Mouse (Mus musculus) large intestine, adult 2 months (tissue): ENCODE data around the gene Ccdc51. TPM values are rescaled to one million over a fixed set of nuclear protein-coding genes. Genes with fewer than 3 reads are reported as not detected.

Experiments
- DNase-seq: peaks from one replicate; pipeline ENCODE4 v3.0.0-alpha.2; 2012; ENCODE audit warnings: low read depth, low spot score
- WGBS: fragments of 180-500 bp; shearing (Covaris S2); methylation state at CpG from one replicate; pipeline ENCODE4 v1.1.7; 2018; 5-methylcytosine and 5-hydroxymethylcytosine counted together
- polyA plus RNA-seq: library from polyadenylated mRNA; depleted of rRNA; stranded (reverse); fragments of >200 nt; gene quantifications from 2 replicates; pipeline ENCODE4 v1.2.3, GENCODE M21; 2012

Gene Ccdc51
- polyA plus RNA-seq, 1 experiment, result 11.3 TPM

- 3% methylated on average over 21 of the region's 21 CpGs for WGBS
- no peak for DNase-seq
These were observed 12.4 kb downstream of the Ccdc51 start for GRCm38 (mm10) chr9:109094553-109095136.

GRCm38 (mm10) chr9:109095137-109095982 lies 13.1 kb downstream of the Ccdc51 start, which contains the start of gene Plxnb1:
Plxnb1 (plus strand) TSS chr9:109095389.
- WGBS, result 2% methylated on average over 98 of the region's 102 CpGs
- no peak for DNase-seq

GRCm38 (mm10) chr9:109096251-109096661 lies 14.0 kb downstream of the Ccdc51 start:
- DNase-seq, result no peak
- 35% methylated on average over 9 of the region's 9 CpGs for WGBS

- WGBS, result 50% methylated on average over 6 of the region's 6 CpGs
These were observed 14.6 kb downstream of the Ccdc51 start for GRCm38 (mm10) chr9:109096856-109097255.

GRCm38 (mm10) chr9:109097291-109097690 lies 15.0 kb downstream of the Ccdc51 start:
- no peak for DNase-seq
- WGBS, result 35% methylated on average over 6 of the region's 6 CpGs

More at GRCm38 (mm10) chr9:109096856-109097255, 14.6 kb downstream of the Ccdc51 start:
- no peak for DNase-seq

GRCm38 (mm10) chr9:109097831-109098230 lies 15.5 kb downstream of the Ccdc51 start:
- 64% methylated on average over 5 of the region's 5 CpGs for WGBS
- DNase-seq, result no peak

- DNase-seq, result no peak
- WGBS, result 84% methylated on average over 8 of the region's 8 CpGs
These were observed 16.1 kb downstream of the Ccdc51 start for GRCm38 (mm10) chr9:109098366-109098765.

- DNase-seq, result no peak
- WGBS, result 48% methylated on average over 6 of the region's 6 CpGs
These were observed 16.7 kb downstream of the Ccdc51 start for GRCm38 (mm10) chr9:109098969-109099368.

GRCm38 (mm10) chr9:109100307-109100928 lies 18.1 kb downstream of the Ccdc51 start:
- WGBS, result 88% methylated on average over 20 of the region's 20 CpGs
- no peak for DNase-seq

GRCm38 (mm10) chr9:109101933-109102445 lies 19.7 kb downstream of the Ccdc51 start:
- 93% methylated on average over 5 of the region's 5 CpGs for WGBS
- no peak for DNase-seq

GRCm38 (mm10) chr9:109102541-109102940 lies 20.2 kb downstream of the Ccdc51 start:
- 82% methylated on average over 3 of the region's 3 CpGs for WGBS
- no peak for DNase-seq

GRCm38 (mm10) chr9:109103250-109103649 lies 21.0 kb downstream of the Ccdc51 start:
- no peak for DNase-seq
- WGBS, result 66% methylated on average over 7 of the region's 7 CpGs

GRCm38 (mm10) chr9:109104083-109104482 lies 21.8 kb downstream of the Ccdc51 start:
- no peak for DNase-seq
- WGBS, result 87% methylated on average over 9 of the region's 9 CpGs

GRCm38 (mm10) chr9:109105011-109105410 lies 22.7 kb downstream of the Ccdc51 start:
- no peak for DNase-seq
- WGBS, result 73% methylated on average over 12 of the region's 12 CpGs

- 79% methylated on average over 12 of the region's 12 CpGs for WGBS
- no peak for DNase-seq
These were observed 23.4 kb downstream of the Ccdc51 start for GRCm38 (mm10) chr9:109105648-109106047.

GRCm38 (mm10) chr9:109107341-109107740 lies 25.0 kb downstream of the Ccdc51 start:
- 74% methylated on average over 5 of the region's 6 CpGs for WGBS
- no peak for DNase-seq

- DNase-seq, result no peak
- WGBS, result 95% methylated on average over 11 of the region's 11 CpGs
These were observed 27.9 kb downstream of the Ccdc51 start for GRCm38 (mm10) chr9:109110240-109110639.

- DNase-seq, result no peak
- WGBS, result 78% methylated on average over 4 of the region's 4 CpGs
These were observed 28.8 kb downstream of the Ccdc51 start for GRCm38 (mm10) chr9:109111101-109111500.

- WGBS, result 96% methylated on average over 9 of the region's 9 CpGs
- no peak for DNase-seq
These were observed 29.3 kb downstream of the Ccdc51 start for GRCm38 (mm10) chr9:109111591-109111990.

GRCm38 (mm10) chr9:109113331-109113730 lies 31.0 kb downstream of the Ccdc51 start:
- DNase-seq, result no peak
- WGBS, result 86% methylated on average over 8 of the region's 8 CpGs
